Mouse (Mus musculus) hindbrain, embryonic 16.5 days (tissue): ENCODE measurements around the gene Rtkn2. TPM values are rescaled to one million over a fixed set of nuclear protein-coding genes. Genes with fewer than 3 reads are reported as not detected.
A peak's percentile ranks its signal among the peaks of the same experiment; 100 is the strongest.

Experiments
- ATAC-seq: fragments of 200-750 bp; cut with Nextera tagmentation; 2 replicates; pipeline ENCODE4 v1.8.0; 2017; ENCODE audit warnings: moderate TSS enrichment, moderate library complexity
- H3K27ac ChIP-seq: fragments of 300-500 bp; sonication (generic); 2 replicates; pipeline ENCODE4 v1.5.1; 2014; ENCODE audit warnings: low read depth, mild to moderate bottlenecking, control low read depth, low read length, moderate library complexity
- H3K27me3 ChIP-seq: fragments of 300-500 bp; sonication (generic); replicated peaks from 2 replicates; pipeline ENCODE4 v1.6.1; 2014; ENCODE audit warnings: low read length; ENCODE audit not compliant: control insufficient read depth, insufficient read depth
- H3K36me3 ChIP-seq: fragments of 300-500 bp; sonication (generic); 2 replicates; pipeline ENCODE4 v1.6.1; 2014; ENCODE audit warnings: mild to moderate bottlenecking, low read length, moderate library complexity, mixed read lengths; ENCODE audit not compliant: control insufficient read depth, insufficient read depth
- H3K4me1 ChIP-seq: fragments of 300-500 bp; sonication (generic); 2 replicates; pipeline ENCODE4 v1.6.1; 2014; ENCODE audit warnings: low read depth, low read length; ENCODE audit not compliant: control insufficient read depth, insufficient read depth
- H3K4me2 ChIP-seq: fragments of 300-500 bp; sonication (generic); 2 replicates; pipeline ENCODE4 v1.6.1; 2014; ENCODE audit warnings: mild to moderate bottlenecking, low read length, control low read depth, moderate library complexity
- H3K4me3 ChIP-seq: fragments of 300-500 bp; sonication (generic); 2 replicates; pipeline ENCODE4 v1.5.1; 2014; ENCODE audit warnings: mild to moderate bottlenecking, low read length, control low read depth, moderate library complexity
- H3K9ac ChIP-seq: fragments of 300-500 bp; sonication (generic); 2 replicates; pipeline ENCODE4 v1.6.1; 2014; ENCODE audit warnings: low read depth, mild to moderate bottlenecking, control low read depth, low read length, moderate library complexity
- H3K9me3 ChIP-seq: fragments of 300-500 bp; sonication (generic); 2 replicates; pipeline ENCODE4 v1.6.1; 2014; ENCODE audit warnings: mild to moderate bottlenecking, low read length, moderate library complexity; ENCODE audit not compliant: control insufficient read depth
- WGBS: fragments of 180-500 bp; shearing (Covaris S2); extraction: QIAGEN DNeasy Blood & Tissue Kit; methylation state at CpG from one replicate; pipeline ENCODE4 v1.1.7; 2014; 5-methylcytosine and 5-hydroxymethylcytosine counted together
- polyA plus RNA-seq: library from polyadenylated mRNA; unstranded; fragments of >200 nt; fragmentation: Nextera tagmentation; extraction: Ambion mirVana; gene quantifications from 2 replicates; pipeline ENCODE4 v1.2.1, GENCODE M21; 2015

Gene Rtkn2
- polyA plus RNA-seq, 1 experiment from 2014 or later = 4.4 TPM

GRCm38 (mm10) chr10:68043973-68044372, 64.6 kb downstream of the Rtkn2 start:
- Histone ChIP-seq H3K4me2 (no peak overlapping the region), H3K27ac (no peak overlapping the region), H3K4me1 (no peaks in the 10 kb centered on the region; the same call in 1 of the 2 replicates), H3K36me3 (no peaks in the 10 kb centered on the region), H3K27me3 (no peaks in the 10 kb centered on the region), H3K9ac (no peak overlapping the region), H3K4me3 (no peak overlapping the region), H3K9me3 (no peaks in the 10 kb centered on the region)
- 0 out of 2 replicates have a peak, but pooled peaks have one; percentile 42 for ATAC-seq
- 27% methylated on average over 6 of the region's 6 CpGs for WGBS

- no peak overlapping the region for H3K4me3 ChIP-seq
- no peak overlapping the region for H3K9ac ChIP-seq
- WGBS = 45% methylated on average over 8 of the region's 8 CpGs
- H3K27ac ChIP-seq = no peak overlapping the region
- H3K4me2 ChIP-seq = no peak overlapping the region
- ATAC-seq = peak; percentile 40; the same call in 1 of the 2 replicates
- no peaks in the 10 kb centered on the region for H3K36me3 ChIP-seq
- no peaks in the 10 kb centered on the region for H3K9me3 ChIP-seq
- H3K27me3 ChIP-seq = no peaks in the 10 kb centered on the region
- no peaks in the 10 kb centered on the region for H3K4me1 ChIP-seq
Measured at GRCm38 (mm10) chr10:68044864-68045263, 65.5 kb downstream of the Rtkn2 start.

- WGBS = 86% methylated on average over 8 of the region's 8 CpGs
- no peak for ATAC-seq
- no peaks in the 10 kb centered on the region for H3K27me3 ChIP-seq
- no peak overlapping the region for H3K9ac ChIP-seq
- H3K27ac ChIP-seq = no peak overlapping the region
- no peaks in the 10 kb centered on the region for H3K9me3 ChIP-seq
- H3K4me3 ChIP-seq = no peak overlapping the region
- no peaks in the 10 kb centered on the region for H3K4me1 ChIP-seq
- no peaks in the 10 kb centered on the region for H3K36me3 ChIP-seq
- H3K4me2 ChIP-seq = no peak overlapping the region
Measured at GRCm38 (mm10) chr10:68048641-68049305, 69.4 kb downstream of the Rtkn2 start.

GRCm38 (mm10) chr10:68050882-68051281, 71.5 kb downstream of the Rtkn2 start:
- H3K4me2 ChIP-seq = no peak overlapping the region
- 89% methylated on average over 13 of the region's 13 CpGs for WGBS
- H3K9ac ChIP-seq = no peak overlapping the region
- no peaks in the 10 kb centered on the region for H3K4me1 ChIP-seq
- no peaks in the 10 kb centered on the region for H3K9me3 ChIP-seq
- no peak for ATAC-seq
- H3K27me3 ChIP-seq = no peaks in the 10 kb centered on the region
- no peak overlapping the region for H3K27ac ChIP-seq
- no peak overlapping the region for H3K4me3 ChIP-seq
- H3K36me3 ChIP-seq = no peaks in the 10 kb centered on the region

GRCm38 (mm10) chr10:68051316-68051933, 72.1 kb downstream of the Rtkn2 start:
- Histone ChIP-seq H3K9ac (no peak overlapping the region), H3K36me3 (no peaks in the 10 kb centered on the region), H3K4me3 (no peak overlapping the region), H3K9me3 (no peaks in the 10 kb centered on the region), H3K27me3 (no peaks in the 10 kb centered on the region), H3K27ac (no peak overlapping the region), H3K4me2 (no peak overlapping the region), H3K4me1 (no peaks in the 10 kb centered on the region)
- WGBS = 85% methylated on average over 14 of the region's 14 CpGs
- no peak for ATAC-seq

GRCm38 (mm10) chr10:68052307-68052706, 72.9 kb downstream of the Rtkn2 start:
- H3K9me3 ChIP-seq = no peaks in the 10 kb centered on the region
- H3K4me2 ChIP-seq = no peak overlapping the region
- no peak for ATAC-seq
- no peaks in the 10 kb centered on the region for H3K27me3 ChIP-seq
- no peak overlapping the region for H3K9ac ChIP-seq
- H3K4me1 ChIP-seq = no peaks in the 10 kb centered on the region
- no peak overlapping the region for H3K27ac ChIP-seq
- H3K36me3 ChIP-seq = no peaks in the 10 kb centered on the region
- WGBS = 89% methylated on average over 8 of the region's 8 CpGs
- no peak overlapping the region for H3K4me3 ChIP-seq

GRCm38 (mm10) chr10:68054131-68054530, 74.8 kb downstream of the Rtkn2 start:
- Histone ChIP-seq H3K9ac (no peak overlapping the region), H3K27me3 (no peaks in the 10 kb centered on the region), H3K36me3 (no peaks in the 10 kb centered on the region), H3K27ac (no peak overlapping the region), H3K4me3 (no peak overlapping the region), H3K4me2 (no peak overlapping the region), H3K4me1 (no peaks in the 10 kb centered on the region), H3K9me3 (no peaks in the 10 kb centered on the region)
- WGBS = 75% methylated on average over 5 of the region's 5 CpGs
- ATAC-seq = no peak

- no peak for ATAC-seq
- Histone ChIP-seq H3K4me2 (no peak overlapping the region), H3K9me3 (no peaks in the 10 kb centered on the region), H3K27ac (no peak overlapping the region), H3K4me3 (no peak overlapping the region), H3K36me3 (no peaks in the 10 kb centered on the region), H3K9ac (no peak overlapping the region), H3K4me1 (no peaks in the 10 kb centered on the region), H3K27me3 (no peaks in the 10 kb centered on the region)
- WGBS = 91% methylated on average over 6 of the region's 6 CpGs
Measured at GRCm38 (mm10) chr10:68054706-68055105, 75.3 kb downstream of the Rtkn2 start.

- H3K36me3 ChIP-seq = no peaks in the 10 kb centered on the region
- H3K27ac ChIP-seq = no peak overlapping the region
- ATAC-seq = no peak
- 92% methylated on average over 3 of the region's 3 CpGs for WGBS
- no peaks in the 10 kb centered on the region for H3K27me3 ChIP-seq
- H3K9me3 ChIP-seq = no peaks in the 10 kb centered on the region
- H3K4me1 ChIP-seq = no peaks in the 10 kb centered on the region; the same call in 1 of the 2 replicates
- no peak overlapping the region for H3K4me2 ChIP-seq
- no peak overlapping the region for H3K9ac ChIP-seq
- no peak overlapping the region for H3K4me3 ChIP-seq
Measured at GRCm38 (mm10) chr10:68057841-68058240, 78.5 kb downstream of the Rtkn2 start.
